Mouse (Mus musculus) stomach, embryonic 14.5 days (tissue): ENCODE data around the gene Krba1. TPM values are rescaled to one million over a fixed set of nuclear protein-coding genes. Genes with fewer than 3 reads are reported as not detected.
A peak's percentile ranks its signal among the peaks of the same experiment; 100 is the strongest.

Source experiments
- ATAC-seq: fragments of 200-750 bp; cut with Nextera tagmentation; 2 replicates; pipeline ENCODE4 v1.8.0; 2017; ENCODE audit warnings: low read depth, moderate TSS enrichment; ENCODE audit not compliant: insufficient number of reproducible peaks, insufficient read depth, low FRiP score
- H3K27ac ChIP-seq: fragments of 300-500 bp; sonication (generic); 2 replicates; pipeline ENCODE4 v1.5.1; 2014; ENCODE audit warnings: mild to moderate bottlenecking, low read length, moderate library complexity, mixed read lengths
- H3K27me3 ChIP-seq: fragments of 300-500 bp; sonication (generic); 2 replicates; pipeline ENCODE4 v1.6.1; 2014; ENCODE audit warnings: low read length, control low read depth, mixed read lengths; ENCODE audit not compliant: control insufficient read depth, insufficient read depth
- H3K36me3 ChIP-seq: fragments of 300-500 bp; sonication (generic); 2 replicates; pipeline ENCODE4 v1.6.1; 2014; ENCODE audit warnings: mild to moderate bottlenecking, control low read depth, low read length, moderate library complexity, mixed read lengths; ENCODE audit not compliant: control insufficient read depth, insufficient read depth
- H3K4me1 ChIP-seq: fragments of 300-500 bp; sonication (generic); 2 replicates; pipeline ENCODE4 v1.6.1; 2014; ENCODE audit warnings: low read length, control low read depth, mixed read lengths; ENCODE audit not compliant: control insufficient read depth, insufficient read depth
- H3K4me2 ChIP-seq: fragments of 300-500 bp; sonication (generic); replicated peaks from 2 replicates; pipeline ENCODE4 v1.6.1; 2014; ENCODE audit warnings: low read depth, low read length, control low read depth
- H3K4me3 ChIP-seq: fragments of 300-500 bp; sonication (generic); 2 replicates; pipeline ENCODE4 v1.5.1; 2014; ENCODE audit warnings: low read depth, low read length, control low read depth
- H3K9ac ChIP-seq: fragments of 300-500 bp; sonication (generic); replicated peaks from 2 replicates; pipeline ENCODE4 v1.6.1; 2014; ENCODE audit warnings: low read depth, mild to moderate bottlenecking, control low read depth, low read length, moderate library complexity, mixed read lengths
- H3K9me3 ChIP-seq: fragments of 300-500 bp; sonication (generic); 2 replicates; pipeline ENCODE4 v1.6.1; 2016; ENCODE audit warnings: low read depth, low read length, control low read depth; ENCODE audit not compliant: control insufficient read depth
- WGBS: fragments of 180-500 bp; shearing (Covaris S2); extraction: QIAGEN DNeasy Blood & Tissue Kit; methylation state at CpG from one replicate; pipeline ENCODE4 v1.1.7; 2014; 5-methylcytosine and 5-hydroxymethylcytosine counted together
- polyA plus RNA-seq: library from polyadenylated mRNA; unstranded; fragments of >200 nt; fragmentation: Nextera tagmentation; extraction: Ambion mirVana; gene quantifications from 2 replicates; pipeline ENCODE4 v1.2.1, GENCODE M21; 2014

Gene Krba1
- polyA plus RNA-seq, 1 experiment from 2014 or later: 20.1 TPM

GRCm38 (mm10) chr6:48399906-48400305, 4.5 kb downstream of the Krba1 start:
- no peak overlapping the region for H3K9ac ChIP-seq
- peaks cover 12% of the 10 kb centered on the region for H3K4me1 ChIP-seq
- peaks cover 11% of the 10 kb centered on the region for H3K36me3 ChIP-seq
- no peak overlapping the region for H3K27ac ChIP-seq
- no peak overlapping the region for H3K4me3 ChIP-seq
- H3K27me3 ChIP-seq: no peaks in the 10 kb centered on the region
- 90% methylated on average over 5 of the region's 5 CpGs for WGBS
- no peaks in the 10 kb centered on the region for H3K9me3 ChIP-seq
- no peak for ATAC-seq
- H3K4me2 ChIP-seq: no peak overlapping the region

DNA sequence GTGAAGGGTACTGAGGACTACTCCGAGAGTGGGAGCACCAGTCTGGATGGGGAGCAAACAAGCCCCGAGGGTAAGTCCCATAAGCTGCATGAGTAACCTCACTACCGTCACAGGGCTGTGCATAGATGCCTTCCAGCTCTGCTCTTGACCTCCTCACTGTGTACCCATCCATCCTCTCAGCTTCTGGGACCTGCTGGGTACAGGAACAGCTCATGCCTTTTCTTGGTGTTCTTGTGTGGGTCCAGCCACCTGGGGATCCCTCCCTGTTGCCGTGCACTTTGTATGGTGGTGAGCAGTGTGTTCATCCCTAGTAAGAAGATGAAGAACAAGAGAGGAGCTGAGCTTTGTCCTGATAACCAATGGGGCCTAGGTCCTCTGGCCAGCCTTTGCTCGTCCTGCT, 8.7 kb downstream of the Krba1 start:
- no peak for ATAC-seq
- WGBS: 93% methylated on average over 5 of the region's 5 CpGs

DNA sequence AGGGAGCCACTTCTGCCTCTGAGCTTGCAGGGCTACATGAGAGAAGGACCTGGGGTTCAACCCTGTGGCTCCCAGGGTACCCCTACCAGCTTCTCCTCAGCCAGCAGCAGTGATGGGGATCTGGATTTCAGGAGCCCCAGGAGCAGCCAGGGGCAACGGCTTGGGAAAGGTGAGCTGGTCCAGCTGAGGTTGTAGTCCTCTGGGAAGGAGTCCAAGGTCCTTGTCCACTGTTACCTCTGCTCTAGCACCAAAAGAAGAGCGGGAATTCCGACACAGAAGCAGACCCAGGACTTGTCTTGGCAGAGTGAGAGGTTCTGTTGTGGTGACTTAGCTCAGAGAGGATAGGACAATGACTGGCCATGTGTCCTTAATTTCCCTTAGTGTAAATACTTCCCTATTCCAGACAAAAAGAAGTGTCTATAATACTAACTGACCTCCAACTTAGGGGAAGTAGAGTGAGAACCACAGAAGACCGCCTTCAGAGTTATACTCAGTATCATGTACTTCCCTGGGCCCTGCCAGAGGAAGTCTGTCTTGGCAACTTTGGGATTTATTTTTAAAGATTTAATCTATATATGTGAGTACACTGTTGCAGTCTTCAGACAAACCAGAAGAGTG, 14.4 kb downstream of the Krba1 start:
- H3K27me3 ChIP-seq: no peaks in the 10 kb centered on the region
- peaks cover 96% of the 10 kb centered on the region for H3K36me3 ChIP-seq
- no peak overlapping the region for H3K9ac ChIP-seq
- WGBS: 90% methylated on average over 4 of the region's 4 CpGs
- no peak overlapping the region for H3K4me3 ChIP-seq
- H3K9me3 ChIP-seq: no peaks in the 10 kb centered on the region
- ATAC-seq: no peak
- no peak overlapping the region for H3K4me2 ChIP-seq
- H3K4me1 ChIP-seq: no peaks in the 10 kb centered on the region
- H3K27ac ChIP-seq: no peak overlapping the region

More for the DNA sequence above, 8.7 kb downstream of the Krba1 start:
- Histone ChIP-seq H3K36me3 (peaks cover 51% of the 10 kb centered on the region), H3K4me2 (no peak overlapping the region), H3K27me3 (no peaks in the 10 kb centered on the region), H3K9ac (no peak overlapping the region), H3K4me3 (no peak overlapping the region), H3K4me1 (no peaks in the 10 kb centered on the region), H3K9me3 (no peaks in the 10 kb centered on the region), H3K27ac (no peak overlapping the region)

DNA sequence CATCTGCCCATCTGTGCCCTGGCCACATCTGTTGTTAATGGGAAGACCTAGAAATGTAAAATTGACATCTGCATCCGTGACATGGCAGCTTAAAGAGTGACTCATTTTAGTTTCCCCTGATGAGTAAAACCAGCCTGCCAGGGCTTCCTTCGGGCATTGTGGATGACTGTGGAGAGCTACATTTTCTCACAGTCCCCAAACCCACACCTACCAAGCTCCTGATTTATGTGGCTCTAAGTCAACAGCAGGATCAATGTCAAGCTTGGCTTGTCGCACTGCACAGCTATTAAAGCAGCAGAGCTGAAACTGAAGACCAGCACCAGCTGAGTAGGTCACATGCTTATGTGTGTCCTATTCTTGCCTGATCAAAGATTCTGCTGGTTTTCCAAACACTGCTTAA, 15.2 kb downstream of the Krba1 start:
- WGBS: 83% methylated on average over 3 of the region's 3 CpGs
- peaks cover 94% of the 10 kb centered on the region for H3K36me3 ChIP-seq
- H3K4me1 ChIP-seq: no peaks in the 10 kb centered on the region
- no peak overlapping the region for H3K9ac ChIP-seq
- no peak overlapping the region for H3K4me3 ChIP-seq
- no peaks in the 10 kb centered on the region for H3K27me3 ChIP-seq
- H3K4me2 ChIP-seq: no peak overlapping the region
- no peak for ATAC-seq
- H3K9me3 ChIP-seq: no peaks in the 10 kb centered on the region
- no peak overlapping the region for H3K27ac ChIP-seq

GRCm38 (mm10) chr6:48411193-48412092, 16.1 kb downstream of the Krba1 start:
- ATAC-seq: no peak

GRCm38 (mm10) chr6:48412147-48412546, 16.8 kb downstream of the Krba1 start:
- no peak overlapping the region for H3K27ac ChIP-seq
- no peaks in the 10 kb centered on the region for H3K27me3 ChIP-seq
- H3K9me3 ChIP-seq: no peaks in the 10 kb centered on the region
- WGBS: 90% methylated on average over 4 of the region's 4 CpGs
- H3K4me2 ChIP-seq: no peak overlapping the region
- no peak for ATAC-seq
- H3K36me3 ChIP-seq: peaks cover 95% of the 10 kb centered on the region
- no peaks in the 10 kb centered on the region for H3K4me1 ChIP-seq
- H3K4me3 ChIP-seq: no peak overlapping the region
- H3K9ac ChIP-seq: no peak overlapping the region

More at GRCm38 (mm10) chr6:48411193-48412092, 16.1 kb downstream of the Krba1 start:
- peaks cover 94% of the 10 kb centered on the region for H3K36me3 ChIP-seq
- H3K4me2 ChIP-seq: no peak overlapping the region
- H3K9ac ChIP-seq: no peak overlapping the region
- no peaks in the 10 kb centered on the region for H3K9me3 ChIP-seq
- H3K4me3 ChIP-seq: no peak overlapping the region
- WGBS: 89% methylated on average over 6 of the region's 6 CpGs
- no peaks in the 10 kb centered on the region for H3K4me1 ChIP-seq
- H3K27ac ChIP-seq: no peak overlapping the region
- no peaks in the 10 kb centered on the region for H3K27me3 ChIP-seq

GRCm38 (mm10) chr6:48412662-48413061, 17.3 kb downstream of the Krba1 start:
- ATAC-seq: no peak

GRCm38 (mm10) chr6:48413081-48413480, 17.7 kb downstream of the Krba1 start:
- ATAC-seq: no peak
- H3K36me3 ChIP-seq: peaks cover 86% of the 10 kb centered on the region
- 79% methylated on average over 10 of the region's 10 CpGs for WGBS

More at GRCm38 (mm10) chr6:48412662-48413061, 17.3 kb downstream of the Krba1 start:
- Histone ChIP-seq H3K36me3 (peaks cover 90% of the 10 kb centered on the region), H3K27ac (no peak overlapping the region), H3K9ac (no peak overlapping the region), H3K4me2 (no peak overlapping the region), H3K27me3 (no peaks in the 10 kb centered on the region), H3K4me1 (no peaks in the 10 kb centered on the region), H3K9me3 (no peaks in the 10 kb centered on the region), H3K4me3 (no peak overlapping the region)
- WGBS: 81% methylated on average over 3 of the region's 3 CpGs

More at GRCm38 (mm10) chr6:48413081-48413480, 17.7 kb downstream of the Krba1 start:
- Histone ChIP-seq H3K4me2 (no peak overlapping the region), H3K27me3 (no peaks in the 10 kb centered on the region), H3K4me3 (no peak overlapping the region), H3K9ac (no peak overlapping the region), H3K9me3 (no peaks in the 10 kb centered on the region), H3K27ac (0 out of 2 replicates have a peak overlapping the region, but pooled peaks have one; percentile 15), H3K4me1 (no peaks in the 10 kb centered on the region)
